Mouse (Mus musculus): ENCODE data around the gene Jam2. TPM values are rescaled to one million over a fixed set of nuclear protein-coding genes. Genes with fewer than 3 reads are reported as not detected.

Gene Jam2
- polyA plus RNA-seq (2015; fragmentation: Nextera tagmentation; extraction: Ambion mirVana), result 25.7 and 27.2 TPM in 2 replicates

DNA sequence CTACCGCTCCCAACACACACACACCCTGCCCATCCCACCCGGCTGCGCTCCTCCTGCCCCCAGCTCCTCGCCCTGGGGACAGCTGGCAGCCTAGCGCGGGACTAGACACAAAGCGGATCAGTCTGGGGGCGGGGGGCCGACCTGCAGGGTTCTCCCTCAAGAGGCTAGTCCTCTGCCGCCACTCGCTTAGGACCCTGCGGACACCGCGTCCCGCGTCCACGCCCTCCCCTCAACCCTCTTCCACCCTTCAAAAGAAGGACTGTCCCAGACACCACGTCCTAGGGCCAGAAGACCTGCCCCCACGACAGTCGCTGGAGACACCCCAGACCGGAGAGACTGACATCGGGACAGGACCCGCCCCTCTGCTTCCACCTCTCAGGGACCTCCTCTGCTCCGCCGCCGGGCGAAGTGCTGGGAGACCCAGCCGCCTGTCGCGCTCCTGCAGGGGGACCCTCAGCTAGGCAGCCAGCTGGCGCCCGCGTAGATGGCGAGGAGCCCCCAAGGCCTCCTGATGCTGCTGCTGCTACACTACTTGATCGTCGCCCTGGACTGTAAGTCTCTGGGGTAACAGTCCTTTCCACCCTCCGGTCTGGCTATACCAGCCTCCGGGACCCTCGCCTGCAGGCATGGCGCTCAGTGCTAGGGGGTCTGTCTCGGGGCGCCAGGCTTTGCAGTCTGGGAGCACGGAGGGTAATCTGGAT, at the start of gene Jam2:
Gene Jam2 (plus strand): TSS at position 121 of the 701 bp plus-strand sequence.
- peak within 1 kb of the TSS; percentile 81 for H3K9ac ChIP-seq
- H3K27ac ChIP-seq, result peak within 1 kb of the TSS; percentile 92
- peak within 1 kb of the TSS; percentile 75 for H3K4me3 ChIP-seq
- peaks cover under 1% of the 10 kb centered on the region; the same call in 1 of the 2 replicates for H3K9me3 ChIP-seq
- ATAC-seq (ENCODE audit: low FRiP score), result peak; percentile 89
- peak within 1 kb of the TSS; percentile 94 for H3K4me2 ChIP-seq
- peaks cover 32% of the 10 kb centered on the region for H3K4me1 ChIP-seq (replicated peaks)
- H3K27me3 ChIP-seq, result no peaks in the 10 kb centered on the region
- peaks cover 5% of the 10 kb centered on the region; the same call in 1 of the 2 replicates for H3K36me3 ChIP-seq
- under 1% methylated on average over 43 of the region's 43 CpGs for WGBS

DNA sequence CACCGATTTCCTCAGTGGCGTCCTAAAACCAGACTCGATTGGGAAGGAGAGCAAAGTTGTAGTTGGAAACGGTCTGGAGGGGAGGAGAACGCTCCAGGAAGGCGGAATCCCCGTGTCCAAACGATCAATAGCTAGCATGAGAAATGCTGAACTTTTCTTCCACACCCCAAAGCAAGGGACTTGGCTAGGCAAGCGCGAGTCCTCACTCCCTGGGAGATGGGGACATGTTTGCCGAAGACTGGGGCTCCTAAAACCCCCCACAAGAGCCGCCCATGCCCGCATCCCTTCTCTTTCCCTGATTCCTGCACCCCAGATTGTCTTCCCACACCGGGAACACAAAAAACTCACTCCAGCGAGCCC, 39.1 kb upstream of the Jam2 start:
- H3K4me2 ChIP-seq, result peak overlapping the region; percentile 70
- H3K4me3 ChIP-seq, result peak overlapping the region; percentile 75
- H3K27ac ChIP-seq, result peak overlapping the region; percentile 72; the same call in 1 of the 2 replicates
- H3K9ac ChIP-seq, result peak overlapping the region; percentile 84
- H3K4me1 ChIP-seq (replicated peaks), result peaks cover 9% of the 10 kb centered on the region
- no peaks in the 10 kb centered on the region for H3K27me3 ChIP-seq
- peak; percentile 78 for ATAC-seq (ENCODE audit: low FRiP score)
- peaks cover 20% of the 10 kb centered on the region for H3K36me3 ChIP-seq
- WGBS, result 1% methylated on average over 15 of the region's 15 CpGs
- H3K9me3 ChIP-seq, result no peaks in the 10 kb centered on the region

DNA sequence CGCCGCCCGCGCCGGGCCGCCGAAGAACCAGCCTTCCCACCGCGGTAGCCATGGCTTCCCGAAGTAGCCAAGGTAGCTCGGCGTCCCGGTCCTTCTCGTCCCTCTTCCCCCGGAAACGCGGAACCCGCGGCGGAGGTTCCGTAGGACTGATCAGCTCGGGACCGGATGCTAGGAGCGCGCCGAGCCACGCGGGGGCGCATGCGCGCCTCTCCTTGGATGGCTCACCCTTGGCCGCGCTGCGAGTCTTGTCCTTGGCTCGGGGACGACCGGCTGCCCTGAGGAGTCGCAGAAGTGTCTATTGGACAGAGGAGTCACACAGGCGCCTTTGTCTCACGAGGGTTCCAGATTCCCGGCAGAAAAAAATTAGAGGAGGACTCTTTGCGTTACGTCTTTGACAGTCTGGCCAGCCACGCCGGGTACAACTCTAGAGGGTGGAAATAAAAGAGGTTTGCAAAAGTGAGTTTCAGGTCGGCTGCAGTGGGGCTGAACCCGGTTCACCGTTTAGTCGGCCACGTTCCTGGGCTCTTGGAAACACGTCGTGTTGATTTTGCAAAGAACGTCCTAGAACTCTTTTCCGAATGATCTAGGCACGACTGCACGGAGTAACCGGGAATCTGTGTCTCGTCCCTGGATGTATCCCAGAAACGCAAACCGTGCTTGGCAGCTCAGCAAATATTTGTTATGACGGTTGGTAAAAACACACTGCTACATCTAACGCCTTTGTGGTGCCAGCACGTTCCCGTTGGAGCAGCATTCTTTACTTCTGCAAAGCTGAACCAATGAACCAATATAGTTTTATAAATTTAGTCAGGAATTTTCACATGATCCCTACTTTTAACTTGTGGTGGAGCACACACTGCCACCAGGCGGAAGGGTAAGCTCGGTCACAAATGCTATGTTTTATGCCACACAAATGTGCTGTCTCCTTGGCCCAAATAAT, 38.5 kb upstream of the Jam2 start, which contains the start of gene Mrpl39:
Gene Mrpl39 (minus strand): TSS at position 577 of the 940 bp plus-strand sequence.
- ATAC-seq (ENCODE audit: low FRiP score), result peak; percentile 99
- Histone ChIP-seq H3K9ac (peak within 1 kb of the TSS; percentile 84), H3K27ac (peak within 1 kb of the TSS; percentile 72), H3K9me3 (no peaks in the 10 kb centered on the region), H3K4me2 (peak within 1 kb of the TSS; percentile 70), H3K27me3 (no peaks in the 10 kb centered on the region), H3K36me3 (peaks cover 14% of the 10 kb centered on the region), H3K4me1 (replicated peaks) (peaks cover 9% of the 10 kb centered on the region), H3K4me3 (peak within 1 kb of the TSS; percentile 75)
- WGBS, result under 1% methylated on average over 66 of the region's 66 CpGs

DNA sequence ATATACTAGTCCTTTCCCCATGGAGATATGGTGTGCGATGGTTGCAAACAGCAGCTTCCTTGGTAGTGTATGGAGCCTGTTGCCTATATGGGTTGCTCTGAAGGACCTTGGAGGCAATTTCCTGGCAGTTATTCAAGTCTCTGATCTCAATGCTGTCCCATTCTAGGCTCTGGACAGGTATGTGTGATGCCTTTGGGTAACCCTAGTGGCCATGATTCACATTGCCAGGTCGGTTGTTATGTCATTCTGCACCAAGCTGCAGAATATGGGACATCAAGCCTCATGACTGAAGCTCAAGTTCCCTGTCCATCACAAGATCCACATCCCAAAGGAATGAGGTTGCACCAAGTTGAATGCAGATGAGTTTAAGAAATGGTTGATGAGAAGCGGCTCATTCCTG, 36.6 kb upstream of the Jam2 start:
- no peaks in the 10 kb centered on the region for H3K9me3 ChIP-seq
- H3K27ac ChIP-seq, result no peak overlapping the region
- no peak overlapping the region for H3K4me3 ChIP-seq
- H3K4me2 ChIP-seq, result no peak overlapping the region
- WGBS, result 89% methylated on average over 3 of the region's 3 CpGs
- no peak overlapping the region for H3K9ac ChIP-seq
- H3K4me1 ChIP-seq (replicated peaks), result peaks cover 9% of the 10 kb centered on the region
- no peaks in the 10 kb centered on the region for H3K36me3 ChIP-seq
- no peak for ATAC-seq (ENCODE audit: low FRiP score)
- no peaks in the 10 kb centered on the region for H3K27me3 ChIP-seq

DNA sequence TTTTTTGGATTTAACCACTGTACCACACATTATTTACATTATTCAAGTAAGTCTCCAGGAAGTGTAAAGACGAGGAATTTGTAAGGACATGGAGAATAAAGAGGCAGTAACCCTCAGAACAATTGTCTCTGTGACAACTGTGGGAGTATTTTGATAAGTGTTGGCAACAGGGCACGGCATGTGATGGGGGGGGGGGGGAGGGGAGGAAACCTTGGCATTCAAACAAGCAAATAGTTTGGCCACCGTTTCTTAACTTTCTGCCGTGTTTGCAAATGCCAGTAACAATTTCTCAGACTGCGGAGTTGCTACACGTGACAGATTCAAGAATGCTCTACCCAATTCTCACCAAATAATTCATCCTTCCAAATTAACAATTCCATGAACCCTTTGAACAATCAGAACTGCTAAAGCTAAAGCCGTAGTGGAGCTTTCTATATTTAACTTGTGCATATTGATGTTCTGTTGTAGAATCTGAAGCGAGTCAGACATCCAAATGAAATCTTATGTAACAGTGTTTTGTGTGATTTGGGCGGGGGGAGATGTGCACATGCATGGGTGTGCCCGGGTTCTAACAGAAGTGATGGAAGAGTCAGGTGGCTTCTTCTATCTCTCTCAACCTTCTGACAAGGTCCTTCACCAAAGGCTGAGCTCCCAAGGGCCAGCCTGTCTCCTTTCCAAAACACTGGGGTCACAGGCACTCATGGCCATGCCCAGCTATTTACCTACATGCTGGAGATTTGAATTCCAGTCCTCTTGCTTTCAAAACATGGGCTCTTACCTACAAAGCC, 29.0 kb upstream of the Jam2 start:
- ATAC-seq (ENCODE audit: low FRiP score), result no peak
- Histone ChIP-seq H3K4me1 (replicated peaks) (no peaks in the 10 kb centered on the region), H3K4me3 (no peak overlapping the region), H3K9me3 (no peaks in the 10 kb centered on the region), H3K27ac (no peak overlapping the region), H3K36me3 (no peaks in the 10 kb centered on the region), H3K27me3 (no peaks in the 10 kb centered on the region), H3K9ac (no peak overlapping the region), H3K4me2 (no peak overlapping the region)
- 64% methylated on average over 10 of the region's 10 CpGs for WGBS

DNA sequence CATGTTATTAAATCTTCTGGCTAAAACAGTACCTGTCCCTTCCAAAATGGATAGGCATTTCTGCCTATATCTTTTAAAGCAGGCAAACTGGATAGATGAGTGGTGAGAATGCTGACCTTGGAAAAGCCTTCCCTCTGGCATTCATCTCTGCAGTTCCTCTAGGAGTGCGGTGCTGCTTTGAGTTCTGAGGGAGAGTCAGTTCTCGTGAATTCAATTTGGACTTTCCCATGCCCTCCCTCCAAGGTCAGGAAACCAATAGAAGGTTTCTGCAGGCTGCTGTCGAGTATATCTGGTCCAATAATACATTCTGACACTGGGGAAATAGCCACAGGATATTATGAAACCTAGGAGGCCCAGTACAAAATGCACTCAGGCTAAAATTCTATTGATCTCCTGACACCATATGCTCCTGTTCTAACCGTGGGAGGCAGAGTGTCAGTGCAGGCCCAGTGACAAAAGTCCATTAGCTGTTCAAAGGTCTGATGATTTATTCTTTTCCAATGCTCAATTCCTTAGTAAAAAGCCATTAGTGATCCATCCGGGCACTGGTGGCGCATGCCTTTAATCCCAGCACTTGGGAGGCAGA, 28.1 kb upstream of the Jam2 start:
- ATAC-seq (ENCODE audit: low FRiP score), result no peak
- no peak overlapping the region for H3K4me3 ChIP-seq
- WGBS, result 74% methylated on average over 6 of the region's 6 CpGs

DNA sequence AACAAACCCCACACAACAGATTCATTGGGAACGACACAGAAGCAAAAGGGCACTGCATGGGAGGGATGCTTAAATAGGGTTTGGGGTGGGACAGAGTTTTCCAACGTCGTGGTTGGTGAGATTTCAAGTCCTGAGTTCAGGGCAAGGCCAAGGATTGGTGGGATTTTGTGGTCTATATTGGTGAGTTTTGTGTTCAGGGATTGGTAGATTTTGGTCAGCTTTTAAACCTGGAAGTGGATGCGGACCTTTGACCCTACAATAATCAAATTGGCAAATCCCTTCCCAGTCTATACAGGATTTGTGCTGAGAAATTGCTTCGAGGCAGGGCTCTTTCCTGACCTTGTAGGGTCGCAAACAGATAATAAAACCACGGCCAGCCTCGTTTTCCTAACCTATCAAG, 6.0 kb upstream of the Jam2 start:
- Histone ChIP-seq H3K4me3 (no peak overlapping the region), H3K4me1 (replicated peaks) (peaks cover 6% of the 10 kb centered on the region), H3K9ac (no peak overlapping the region), H3K36me3 (no peaks in the 10 kb centered on the region), H3K9me3 (no peaks in the 10 kb centered on the region), H3K4me2 (no peak overlapping the region), H3K27me3 (no peaks in the 10 kb centered on the region), H3K27ac (no peak overlapping the region)
- 91% methylated on average over 8 of the region's 8 CpGs for WGBS
- no peak for ATAC-seq (ENCODE audit: low FRiP score)

More for the DNA sequence above, 28.1 kb upstream of the Jam2 start:
- H3K4me1 ChIP-seq (replicated peaks), result no peaks in the 10 kb centered on the region
- H3K9ac ChIP-seq, result no peak overlapping the region
- H3K9me3 ChIP-seq, result no peaks in the 10 kb centered on the region
- no peaks in the 10 kb centered on the region for H3K36me3 ChIP-seq
- no peaks in the 10 kb centered on the region for H3K27me3 ChIP-seq
- H3K4me2 ChIP-seq, result no peak overlapping the region
- no peak overlapping the region for H3K27ac ChIP-seq

DNA sequence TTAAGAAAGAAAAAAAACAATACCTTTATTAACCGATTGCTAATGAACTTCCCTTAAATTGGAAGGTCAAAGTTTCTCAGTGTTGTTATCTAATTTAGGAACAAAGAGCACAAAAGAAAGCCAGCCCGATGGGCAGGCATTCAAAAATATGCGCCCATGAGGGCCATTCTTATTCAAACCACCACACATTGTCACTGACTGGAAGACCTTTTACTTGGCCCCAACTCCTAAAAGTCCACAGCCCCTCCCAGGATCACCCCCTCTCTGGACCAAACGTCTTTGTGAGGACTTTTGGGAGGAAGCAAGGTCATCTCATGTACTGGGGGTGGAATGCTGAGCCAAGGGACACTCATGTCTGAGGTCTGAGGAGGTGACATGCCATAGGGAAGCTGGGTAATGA, 4.7 kb upstream of the Jam2 start:
- Histone ChIP-seq H3K27me3 (no peaks in the 10 kb centered on the region), H3K9me3 (no peaks in the 10 kb centered on the region), H3K36me3 (no peaks in the 10 kb centered on the region), H3K9ac (no peak overlapping the region), H3K4me1 (replicated peaks) (peaks cover 13% of the 10 kb centered on the region), H3K4me3 (no peak overlapping the region), H3K27ac (no peak overlapping the region), H3K4me2 (no peak overlapping the region)
- no peak for ATAC-seq (ENCODE audit: low FRiP score)
- 40% methylated on average over 4 of the region's 4 CpGs for WGBS

DNA sequence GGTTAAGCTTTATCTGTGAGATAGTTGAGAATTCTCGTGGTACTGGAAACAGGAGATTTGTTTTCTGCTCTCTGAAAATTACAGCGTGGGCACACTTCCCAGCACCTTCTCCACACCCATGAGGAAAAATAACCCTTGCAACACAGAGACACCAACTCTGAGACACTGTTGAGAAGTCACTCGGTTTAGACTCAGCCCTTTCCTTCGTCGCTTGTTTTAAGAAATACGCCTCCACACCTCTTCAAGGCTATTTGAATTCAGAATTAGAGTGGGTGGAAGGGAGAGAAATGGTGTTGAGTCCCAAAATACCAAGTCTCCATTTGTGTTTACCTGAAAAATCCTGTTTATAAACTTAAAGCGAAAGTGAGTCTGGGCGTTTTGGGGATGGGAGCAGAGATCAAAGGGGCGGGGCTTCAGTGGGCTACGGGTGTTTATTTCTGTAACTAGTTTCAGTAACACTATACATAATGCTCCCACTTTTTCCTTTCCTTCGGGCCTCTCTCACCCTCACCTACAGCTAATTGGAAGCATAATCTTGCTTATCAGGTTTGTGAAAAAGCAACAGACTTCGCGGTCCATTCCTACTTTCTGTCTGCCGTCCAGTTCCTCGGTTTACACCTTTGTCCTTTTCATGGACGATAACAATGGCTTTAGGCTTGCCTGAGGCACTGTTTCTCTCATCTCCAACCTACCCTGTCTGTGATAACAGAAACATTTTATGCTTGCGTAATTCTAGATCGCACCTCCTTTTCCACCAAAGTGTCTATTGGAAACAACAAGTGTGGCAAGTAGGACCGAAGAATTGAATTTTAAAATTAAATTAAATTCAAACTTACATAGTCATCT, 4.1 kb upstream of the Jam2 start:
- ATAC-seq (ENCODE audit: low FRiP score), result no peak
- H3K9me3 ChIP-seq, result no peaks in the 10 kb centered on the region
- WGBS, result 89% methylated on average over 19 of the region's 19 CpGs
- H3K27me3 ChIP-seq, result no peaks in the 10 kb centered on the region
- H3K4me2 ChIP-seq, result no peak overlapping the region
- no peak overlapping the region for H3K4me3 ChIP-seq
- no peak overlapping the region for H3K9ac ChIP-seq
- H3K27ac ChIP-seq, result no peak overlapping the region
- H3K4me1 ChIP-seq (replicated peaks), result peaks cover 14% of the 10 kb centered on the region
- no peaks in the 10 kb centered on the region for H3K36me3 ChIP-seq

DNA sequence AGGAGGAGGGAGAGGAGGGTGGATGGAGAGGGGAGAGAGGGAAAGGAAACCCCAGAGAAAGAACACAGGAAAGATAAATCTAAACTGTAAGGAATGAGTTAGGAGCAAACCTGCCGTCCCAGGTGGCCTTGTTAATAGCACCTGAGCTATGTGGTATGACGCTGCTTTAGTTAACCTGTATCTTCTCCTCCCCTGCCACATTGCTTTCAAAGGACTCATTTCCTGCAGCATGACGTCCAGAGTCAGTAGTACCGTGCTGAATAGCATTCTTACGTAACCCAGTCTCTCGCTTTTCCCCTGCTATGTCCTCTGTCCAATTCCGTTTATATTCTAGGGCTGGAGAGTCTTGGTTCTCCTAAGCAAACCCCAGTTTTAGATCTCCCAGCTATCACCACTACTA, 3.0 kb upstream of the Jam2 start:
- peaks cover 25% of the 10 kb centered on the region for H3K4me1 ChIP-seq (replicated peaks)
- H3K4me2 ChIP-seq, result no peak overlapping the region
- no peak overlapping the region for H3K4me3 ChIP-seq
- no peaks in the 10 kb centered on the region for H3K27me3 ChIP-seq
- no peak overlapping the region for H3K9ac ChIP-seq
- H3K27ac ChIP-seq, result no peak overlapping the region
- no peaks in the 10 kb centered on the region for H3K36me3 ChIP-seq
- WGBS, result 90% methylated on average over 7 of the region's 7 CpGs
- no peaks in the 10 kb centered on the region for H3K9me3 ChIP-seq
- ATAC-seq (ENCODE audit: low FRiP score), result no peak

DNA sequence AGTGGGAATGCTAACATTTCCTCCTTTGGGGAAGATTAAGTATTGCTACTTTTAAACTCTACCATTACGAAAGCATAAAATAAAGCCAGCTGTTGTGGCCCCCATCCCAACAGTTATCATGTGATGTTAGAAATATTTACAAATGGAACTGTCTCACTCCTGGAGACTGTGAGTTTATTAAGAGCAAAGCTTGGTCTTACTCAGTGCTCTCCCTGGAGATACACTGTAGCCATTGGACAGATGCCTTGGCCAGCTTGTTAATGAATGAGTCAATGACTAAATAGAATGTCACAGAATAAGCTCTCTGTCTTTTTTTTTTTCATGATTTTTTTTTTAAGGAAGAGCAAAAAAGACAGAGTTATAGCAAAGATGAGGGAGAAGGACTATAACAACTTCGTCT, 2.5 kb upstream of the Jam2 start:
- H3K27ac ChIP-seq, result no peak overlapping the region
- no peak for ATAC-seq (ENCODE audit: low FRiP score)
- H3K4me1 ChIP-seq (replicated peaks), result peaks cover 29% of the 10 kb centered on the region
- H3K4me3 ChIP-seq, result no peak overlapping the region
- no peaks in the 10 kb centered on the region for H3K27me3 ChIP-seq
- 94% methylated on average over 2 of the region's 2 CpGs for WGBS
- no peak overlapping the region for H3K4me2 ChIP-seq
- no peak overlapping the region for H3K9ac ChIP-seq
- H3K36me3 ChIP-seq, result no peaks in the 10 kb centered on the region
- no peaks in the 10 kb centered on the region for H3K9me3 ChIP-seq

Data from hindbrain, embryonic 13.5 days (tissue).